Mouse (Mus musculus) midbrain, embryonic 13.5 days (tissue): ENCODE data around the gene Rbm46. TPM values are rescaled to one million over a fixed set of nuclear protein-coding genes. Genes with fewer than 3 reads are reported as not detected.
A peak's percentile ranks its signal among the peaks of the same experiment; 100 is the strongest.

Source experiments
- ATAC-seq: fragments of 200-750 bp; cut with Nextera tagmentation; 2 replicates; pipeline ENCODE4 v1.8.0; 2017; ENCODE audit warnings: mild to moderate bottlenecking, moderate TSS enrichment, moderate library complexity
- H3K27ac ChIP-seq: fragments of 300-500 bp; sonication (generic); 2 replicates; pipeline ENCODE4 v1.5.1; 2015; ENCODE audit warnings: inconsistent platforms, mild to moderate bottlenecking, moderate library complexity
- H3K27me3 ChIP-seq: fragments of 300-500 bp; sonication (generic); 2 replicates; pipeline ENCODE4 v1.6.1; 2015; ENCODE audit warnings: mild to moderate bottlenecking, inconsistent platforms
- H3K36me3 ChIP-seq: fragments of 300-500 bp; sonication (generic); 2 replicates; pipeline ENCODE4 v1.6.1; 2015; ENCODE audit warnings: mild to moderate bottlenecking, inconsistent platforms
- H3K4me1 ChIP-seq: fragments of 300-500 bp; sonication (generic); replicated peaks from 2 replicates; pipeline ENCODE4 v1.6.1; 2015; ENCODE audit warnings: inconsistent platforms
- H3K4me2 ChIP-seq: fragments of 300-500 bp; sonication (generic); replicated peaks from 2 replicates; pipeline ENCODE4 v1.6.1; 2015; ENCODE audit warnings: moderate library complexity, mild to moderate bottlenecking, inconsistent platforms
- H3K4me3 ChIP-seq: fragments of 300-500 bp; sonication (generic); replicated peaks from 2 replicates; pipeline ENCODE4 v1.5.1; 2015; ENCODE audit warnings: mild to moderate bottlenecking, inconsistent platforms
- H3K9ac ChIP-seq: fragments of 300-500 bp; sonication (generic); replicated peaks from 2 replicates; pipeline ENCODE4 v1.6.1; 2015; ENCODE audit warnings: mild to moderate bottlenecking, inconsistent platforms
- H3K9me3 ChIP-seq: fragments of 300-500 bp; sonication (generic); 2 replicates; pipeline ENCODE4 v1.6.1; 2016; ENCODE audit warnings: mild to moderate bottlenecking, inconsistent platforms
- WGBS: fragments of 180-500 bp; shearing (Covaris S2); methylation state at CpG from one replicate; pipeline ENCODE4 v1.1.7; 2015; 5-methylcytosine and 5-hydroxymethylcytosine counted together
- polyA plus RNA-seq: library from polyadenylated mRNA; unstranded; fragments of >200 nt; fragmentation: Nextera tagmentation; extraction: Ambion mirVana; gene quantifications from 2 replicates; pipeline ENCODE4 v1.2.1, GENCODE M21; 2015

Rbm46 gene
- 1.3 and 1.8 TPM in 2 replicates for polyA plus RNA-seq

DNA sequence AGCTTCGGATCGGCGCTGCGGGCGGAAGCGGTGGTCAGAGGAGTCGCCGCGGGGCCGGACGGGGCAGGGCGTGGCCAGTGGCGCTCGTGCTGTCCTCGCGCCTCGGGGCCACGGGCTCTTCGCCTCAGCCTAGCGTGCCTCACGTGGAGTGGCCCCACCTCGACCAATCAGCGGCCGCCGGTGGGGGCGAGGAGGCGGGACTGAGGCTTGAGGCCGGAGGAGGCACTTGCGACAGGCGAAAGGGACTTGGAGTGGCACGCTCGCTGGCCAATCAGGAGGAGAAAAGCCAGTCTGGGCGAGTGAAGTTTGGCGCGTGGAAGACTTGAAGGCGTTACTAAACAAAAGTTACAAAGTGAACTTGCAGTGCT, at the start of gene Rbm46:
Gene Rbm46, minus strand, starts transcription at position 112 of the 368 bp plus-strand sequence.
- Histone ChIP-seq H3K9ac (0 out of 2 replicates have a peak within 1 kb of the TSS, but pooled peaks have one; percentile 14), H3K36me3 (no peaks in the 10 kb centered on the region), H3K27me3 (peaks cover 31% of the 10 kb centered on the region), H3K27ac (no peak within 1 kb of the TSS), H3K4me3 (peak within 1 kb of the TSS; percentile 41), H3K4me1 (peaks cover 8% of the 10 kb centered on the region), H3K4me2 (peak within 1 kb of the TSS; percentile 54), H3K9me3 (no peaks in the 10 kb centered on the region)
- peak; percentile 96 for ATAC-seq
- 28% methylated on average over 33 of the region's 36 CpGs for WGBS

DNA sequence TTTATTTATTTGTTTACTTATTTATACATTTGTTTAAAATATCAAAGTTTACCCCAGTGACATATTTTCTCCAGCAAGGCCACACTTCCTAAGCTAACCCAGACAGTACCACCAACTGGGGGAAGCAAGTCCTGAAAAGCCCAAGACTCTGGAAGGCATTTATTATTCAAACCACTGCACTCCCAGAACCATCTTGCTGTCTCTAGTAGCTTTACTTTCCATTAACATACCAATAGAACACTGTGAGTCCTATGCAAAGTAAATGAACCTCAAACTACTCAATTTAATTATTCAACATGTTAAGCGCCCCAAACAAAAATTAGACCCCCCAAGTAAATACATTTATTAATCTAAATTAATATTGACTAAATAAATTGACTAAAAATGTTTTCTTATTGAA, 39.3 kb upstream of the Rbm46 start:
- Histone ChIP-seq H3K9me3 (no peaks in the 10 kb centered on the region), H3K4me1 (no peaks in the 10 kb centered on the region), H3K4me2 (no peak overlapping the region), H3K36me3 (no peaks in the 10 kb centered on the region), H3K4me3 (no peak overlapping the region), H3K9ac (no peak overlapping the region), H3K27ac (no peak overlapping the region), H3K27me3 (no peaks in the 10 kb centered on the region)
- WGBS = 14% methylated on average over 1 of the region's 1 CpGs
- ATAC-seq = no peak

DNA sequence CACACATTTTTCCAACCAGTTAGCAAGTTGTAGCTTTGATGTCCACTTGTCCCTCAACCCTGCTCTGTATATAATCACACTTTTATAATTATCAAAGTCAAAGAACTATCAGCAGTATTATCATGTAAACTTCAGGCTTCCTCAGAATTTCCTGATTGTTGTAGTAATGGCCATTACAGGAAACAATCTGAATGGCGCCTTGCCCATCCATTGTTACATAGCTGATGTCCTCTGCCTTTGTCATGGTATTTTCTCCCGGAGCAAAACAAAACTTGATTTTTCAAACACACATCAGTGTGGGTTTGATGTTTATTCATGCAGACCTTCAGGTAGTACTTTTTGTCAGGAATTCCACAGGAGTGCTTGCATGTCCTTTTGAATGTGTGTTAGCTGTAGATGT, 32.4 kb upstream of the Rbm46 start:
- Histone ChIP-seq H3K27me3 (peaks cover 17% of the 10 kb centered on the region), H3K36me3 (no peaks in the 10 kb centered on the region), H3K4me2 (no peak overlapping the region), H3K9me3 (no peaks in the 10 kb centered on the region), H3K27ac (no peak overlapping the region), H3K4me3 (no peak overlapping the region), H3K9ac (no peak overlapping the region), H3K4me1 (peaks cover 10% of the 10 kb centered on the region)
- ATAC-seq = no peak
- WGBS = 87% methylated on average over 2 of the region's 2 CpGs

DNA sequence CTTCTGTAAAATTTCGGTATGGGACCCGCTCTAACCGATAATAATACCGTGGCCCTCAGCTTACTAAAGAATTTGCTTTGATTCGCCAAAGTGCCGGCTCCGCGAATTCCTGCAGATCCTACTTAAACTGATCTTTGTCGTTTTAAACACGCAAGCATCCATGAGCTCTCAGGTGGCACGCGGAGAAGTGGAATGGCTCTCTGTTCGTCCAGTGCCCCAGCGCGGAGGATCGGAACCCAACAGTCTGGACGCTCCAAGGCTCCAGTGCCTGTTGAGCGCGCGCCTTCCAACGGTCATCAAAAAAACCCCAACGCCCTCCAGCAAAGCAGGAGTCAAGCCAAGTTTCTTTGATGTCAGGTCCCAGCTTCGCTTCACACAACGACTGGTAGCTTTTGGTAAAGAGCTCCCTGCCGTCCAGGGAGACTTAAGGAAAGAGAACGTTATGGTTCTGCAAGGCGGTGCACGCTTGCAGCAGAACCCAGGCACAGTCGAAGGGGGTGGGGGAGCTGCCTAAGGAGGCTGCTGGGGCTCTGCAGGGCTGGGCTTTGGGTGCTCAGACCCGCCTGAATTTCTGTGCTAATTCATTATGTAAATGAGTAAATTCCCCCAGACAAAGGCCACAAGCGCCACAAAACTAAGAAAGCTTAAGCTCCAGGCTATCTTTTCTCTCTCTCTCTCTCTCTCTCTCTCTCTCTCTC, 28.1 kb upstream of the Rbm46 start:
- H3K27me3 ChIP-seq = peaks cover 31% of the 10 kb centered on the region
- peak; percentile 79 for ATAC-seq
- no peaks in the 10 kb centered on the region for H3K36me3 ChIP-seq
- peaks cover 13% of the 10 kb centered on the region for H3K4me1 ChIP-seq
- H3K4me2 ChIP-seq = peak overlapping the region; percentile 97
- WGBS = under 1% methylated on average over 31 of the region's 31 CpGs
- H3K9ac ChIP-seq = peak overlapping the region; percentile 63
- H3K4me3 ChIP-seq = peak overlapping the region; percentile 57
- no peak overlapping the region for H3K27ac ChIP-seq
- no peaks in the 10 kb centered on the region for H3K9me3 ChIP-seq

DNA sequence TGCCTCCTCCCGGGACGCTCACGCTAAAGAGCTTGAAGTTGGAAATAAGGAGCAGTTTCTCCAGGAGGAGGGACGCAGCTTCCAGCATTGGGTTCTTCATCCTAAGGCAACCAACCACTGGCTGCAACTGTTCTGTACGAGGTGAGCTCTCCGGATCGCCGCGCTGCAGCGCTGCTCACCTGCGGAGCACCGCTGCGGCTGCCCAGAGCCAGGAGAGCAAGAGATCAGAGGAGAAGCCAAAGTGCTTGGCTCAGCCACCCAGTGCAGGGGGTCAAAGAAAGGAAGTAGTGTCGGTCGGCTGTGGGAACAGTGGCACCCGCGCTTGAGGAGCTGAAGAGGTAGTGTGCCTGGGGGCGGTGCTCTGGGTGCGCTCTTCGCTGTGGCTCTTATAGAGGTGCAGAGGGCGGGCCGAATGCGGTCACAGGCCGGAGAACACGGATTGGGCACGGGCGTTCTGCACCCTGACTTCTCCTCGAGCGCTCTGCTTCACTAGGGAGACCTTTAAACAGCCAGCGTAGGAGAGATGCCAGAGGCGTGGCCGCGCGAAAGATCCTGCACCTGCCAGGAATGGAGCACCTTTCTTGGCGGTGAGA, 27.4 kb upstream of the Rbm46 start, which contains the start of gene Lrat:
Gene Lrat, minus strand, starts transcription at position 361 of the 593 bp plus-strand sequence.
- peak within 1 kb of the TSS; percentile 97 for H3K4me2 ChIP-seq
- H3K9ac ChIP-seq = peak within 1 kb of the TSS; percentile 63
- H3K27me3 ChIP-seq = peaks cover 31% of the 10 kb centered on the region
- H3K4me3 ChIP-seq = peak within 1 kb of the TSS; percentile 57
- H3K36me3 ChIP-seq = no peaks in the 10 kb centered on the region
- under 1% methylated on average over 35 of the region's 35 CpGs for WGBS
- H3K27ac ChIP-seq = no peak within 1 kb of the TSS
- H3K4me1 ChIP-seq = peaks cover 13% of the 10 kb centered on the region
- ATAC-seq = peak; percentile 75
- no peaks in the 10 kb centered on the region for H3K9me3 ChIP-seq

DNA sequence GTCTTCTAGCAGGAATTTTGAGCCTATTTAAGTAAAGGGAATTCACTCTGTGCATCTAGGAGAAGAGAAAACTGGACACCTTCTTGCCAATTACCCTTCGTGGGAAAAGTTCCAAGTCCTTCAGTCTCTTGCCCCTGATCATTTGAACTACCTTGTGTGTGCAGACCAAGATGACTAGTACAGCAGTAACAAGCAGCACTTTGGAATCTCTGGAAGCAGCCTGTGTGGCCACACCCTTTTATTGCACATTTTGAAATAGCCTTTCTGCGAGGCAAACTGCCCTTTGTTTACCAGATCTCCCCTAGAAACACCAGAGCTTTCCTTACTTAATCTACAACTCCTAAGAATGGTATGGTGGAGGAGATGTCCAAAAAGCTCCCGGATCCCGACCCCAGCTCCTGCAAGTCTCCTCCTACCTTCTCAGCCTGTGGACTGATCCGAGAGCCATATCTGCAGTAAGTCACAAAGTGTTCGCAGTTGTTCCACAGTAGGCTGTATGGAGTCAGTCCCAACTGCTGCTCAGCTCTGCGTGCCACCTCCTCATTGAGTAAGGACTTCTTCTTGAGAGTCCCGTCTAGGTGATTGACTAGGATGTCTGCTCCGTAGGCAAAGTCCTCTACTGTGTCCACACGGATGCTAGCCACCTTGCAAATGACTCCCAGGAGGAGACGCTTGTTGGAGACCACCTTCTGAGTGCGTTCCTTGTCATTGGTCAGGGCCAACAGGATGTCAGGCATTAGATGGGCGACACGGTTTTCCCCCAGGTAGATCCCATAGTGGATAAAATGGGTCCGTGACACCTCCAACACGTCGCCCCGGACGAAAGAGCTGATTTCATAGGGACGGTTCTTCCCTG, 26.7 kb upstream of the Rbm46 start:
- peaks cover 13% of the 10 kb centered on the region for H3K4me1 ChIP-seq
- peak overlapping the region; percentile 97 for H3K4me2 ChIP-seq
- ATAC-seq = peak; percentile 10; the same call in 1 of the 2 replicates
- peak overlapping the region; percentile 57 for H3K4me3 ChIP-seq
- no peaks in the 10 kb centered on the region for H3K9me3 ChIP-seq
- H3K9ac ChIP-seq = peak overlapping the region; percentile 63
- H3K27ac ChIP-seq = no peak overlapping the region
- peaks cover 31% of the 10 kb centered on the region for H3K27me3 ChIP-seq
- 25% methylated on average over 20 of the region's 20 CpGs for whole genome bisulfite sequencing
- H3K36me3 ChIP-seq = no peaks in the 10 kb centered on the region

DNA sequence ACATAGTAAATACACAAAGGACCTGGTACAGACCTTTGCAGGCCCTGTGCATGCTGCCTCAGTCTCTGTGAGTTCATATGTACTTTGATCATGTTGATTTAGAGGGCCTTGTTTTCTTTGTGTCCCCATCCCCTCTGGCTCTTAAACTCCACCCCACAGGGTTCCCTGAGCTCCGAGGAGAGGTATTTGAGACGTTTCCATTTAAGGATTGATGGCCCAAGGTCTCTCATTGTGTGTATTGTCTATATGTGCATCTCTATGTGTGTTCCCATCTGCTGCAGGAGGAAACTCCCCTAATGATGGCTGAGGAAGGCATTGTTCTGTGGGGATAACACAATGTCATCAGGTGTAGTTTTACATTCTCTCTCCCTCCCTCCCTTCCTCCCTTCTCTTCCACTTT, 12.6 kb upstream of the Rbm46 start:
- no peak overlapping the region for H3K4me2 ChIP-seq
- 18% methylated on average over 2 of the region's 2 CpGs for WGBS
- no peak overlapping the region for H3K9ac ChIP-seq
- no peak for ATAC-seq
- H3K4me3 ChIP-seq = no peak overlapping the region
- H3K27me3 ChIP-seq = no peaks in the 10 kb centered on the region
- H3K9me3 ChIP-seq = no peaks in the 10 kb centered on the region
- no peaks in the 10 kb centered on the region for H3K36me3 ChIP-seq
- H3K27ac ChIP-seq = no peak overlapping the region
- no peaks in the 10 kb centered on the region for H3K4me1 ChIP-seq

DNA sequence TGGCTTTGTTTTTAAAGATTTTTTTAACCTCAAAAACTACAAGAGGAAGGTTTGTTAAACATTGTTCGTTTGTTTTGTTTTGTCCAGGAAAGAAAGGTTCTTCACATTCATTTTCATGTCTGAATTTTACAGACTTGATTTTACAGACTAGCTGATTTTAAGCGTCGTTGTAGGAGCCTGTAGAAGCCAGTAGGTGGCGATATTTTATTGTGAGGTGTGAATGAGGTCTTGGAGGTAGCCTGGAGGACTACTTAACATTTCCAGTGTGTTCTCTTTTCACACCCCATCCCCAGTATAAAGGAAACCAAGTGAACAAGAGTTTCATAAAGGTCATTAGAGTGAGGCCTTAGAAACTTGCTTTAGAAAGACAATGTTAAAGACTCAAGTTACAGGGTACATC, 975 bp upstream of the Rbm46 start:
- Histone ChIP-seq H3K27ac (no peak overlapping the region), H3K4me2 (no peak overlapping the region), H3K9ac (no peak overlapping the region), H3K27me3 (peaks cover 31% of the 10 kb centered on the region), H3K9me3 (no peaks in the 10 kb centered on the region), H3K4me1 (peaks cover 8% of the 10 kb centered on the region), H3K4me3 (no peak overlapping the region), H3K36me3 (no peaks in the 10 kb centered on the region)
- no peak for ATAC-seq
- 3% methylated on average over 4 of the region's 4 CpGs for WGBS

DNA sequence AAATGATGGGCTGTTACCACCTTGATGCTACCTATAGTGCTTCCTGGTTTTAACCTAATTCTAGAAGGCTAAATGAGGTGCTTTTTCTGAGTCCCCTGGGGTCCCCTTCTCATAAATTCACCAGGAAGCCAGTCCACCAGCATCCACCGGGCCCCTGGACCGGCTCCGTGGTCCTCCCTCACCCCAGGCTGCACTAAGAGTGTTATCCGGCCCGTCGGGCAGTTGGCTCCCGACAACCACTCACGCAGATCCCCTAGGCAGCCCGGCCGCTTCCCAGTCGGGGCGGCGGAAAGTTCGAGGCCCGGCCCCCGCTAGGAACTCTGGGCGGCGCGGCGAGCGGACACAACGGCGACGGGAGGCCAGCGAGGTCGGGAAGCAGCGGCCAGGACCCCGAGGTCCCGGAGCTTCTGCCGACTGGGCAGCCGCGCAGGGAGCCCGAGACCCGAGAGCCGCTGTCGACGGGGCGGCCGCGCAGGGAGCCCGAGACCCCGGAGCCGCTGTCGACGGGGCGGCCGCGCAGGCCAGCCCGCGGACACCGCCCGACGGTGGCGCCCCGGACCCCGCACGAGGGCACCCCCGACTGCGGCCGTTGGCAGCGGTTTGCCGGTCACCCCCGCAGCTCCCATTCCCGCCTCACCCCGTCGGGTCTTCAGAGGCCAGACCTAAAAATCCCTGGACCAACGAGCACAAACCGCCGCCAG, 462 bp downstream of the Rbm46 start:
- 23% methylated on average over 69 of the region's 69 CpGs for WGBS
- Histone ChIP-seq H3K36me3 (no peaks in the 10 kb centered on the region), H3K4me3 (peak overlapping the region; percentile 41), H3K9ac (0 out of 2 replicates have a peak overlapping the region, but pooled peaks have one; percentile 14), H3K27me3 (peaks cover 31% of the 10 kb centered on the region), H3K4me2 (peak overlapping the region; percentile 54), H3K27ac (no peak overlapping the region), H3K9me3 (no peaks in the 10 kb centered on the region), H3K4me1 (peaks cover 8% of the 10 kb centered on the region)
- peak; percentile 76 for ATAC-seq

DNA sequence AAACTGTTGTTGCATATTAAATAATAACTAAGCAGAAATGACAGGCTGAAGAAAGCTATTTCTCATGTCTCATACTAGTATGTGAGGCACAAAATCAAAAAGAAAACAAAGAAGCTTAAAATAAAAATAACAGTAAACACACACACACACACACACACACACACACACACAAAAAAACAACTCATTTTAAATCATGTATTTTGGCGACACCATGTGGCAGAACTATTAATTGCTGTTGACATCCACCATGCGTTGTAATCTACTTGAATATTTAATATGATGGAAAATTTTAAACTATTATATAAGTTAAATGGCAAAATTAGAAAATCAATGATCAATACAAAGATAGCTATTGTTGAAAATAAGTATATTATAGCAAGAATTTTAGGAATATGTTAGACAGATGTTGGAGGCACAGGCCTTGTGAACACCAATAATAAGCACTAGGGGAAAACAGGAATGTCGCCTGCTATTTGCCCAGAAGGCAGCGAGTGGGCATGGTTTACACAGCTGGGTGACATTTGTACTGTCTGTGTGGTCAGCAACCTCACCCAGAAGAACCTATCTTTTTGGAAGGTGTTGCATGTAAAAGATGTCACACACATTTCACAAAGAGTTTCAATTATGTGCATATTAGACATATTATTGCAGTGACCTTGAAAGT, 18.7 kb downstream of the Rbm46 start:
- ATAC-seq = 0 out of 2 replicates have a peak, but pooled peaks have one; percentile 30
- Histone ChIP-seq H3K9ac (no peak overlapping the region), H3K36me3 (no peaks in the 10 kb centered on the region), H3K4me1 (no peaks in the 10 kb centered on the region), H3K27ac (no peak overlapping the region), H3K4me3 (no peak overlapping the region), H3K4me2 (no peak overlapping the region), H3K9me3 (no peaks in the 10 kb centered on the region), H3K27me3 (no peaks in the 10 kb centered on the region)
- 22% methylated on average over 4 of the region's 4 CpGs for WGBS

DNA sequence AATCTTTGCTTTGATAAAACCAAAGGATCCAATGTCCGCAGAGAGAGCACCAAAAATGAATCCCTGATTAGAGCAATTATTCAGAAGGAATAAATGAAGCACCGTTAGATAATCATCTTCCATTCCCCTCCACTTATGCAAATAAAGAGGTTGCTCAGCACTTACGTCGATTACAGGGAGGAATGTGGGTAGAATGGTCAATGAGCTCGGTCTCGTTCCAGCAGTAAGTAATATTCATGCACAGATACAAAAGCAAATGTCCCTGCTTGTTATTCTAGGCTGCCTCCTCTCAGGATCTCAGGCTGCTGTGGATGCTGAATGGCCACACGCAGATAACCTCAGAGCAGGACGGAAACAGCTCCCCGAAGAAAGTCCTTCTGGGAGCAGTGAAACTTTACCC, 51.1 kb downstream of the Rbm46 start:
- Histone ChIP-seq H3K4me3 (no peak overlapping the region), H3K9me3 (no peaks in the 10 kb centered on the region), H3K9ac (no peak overlapping the region), H3K36me3 (no peaks in the 10 kb centered on the region), H3K27me3 (no peaks in the 10 kb centered on the region), H3K4me1 (no peaks in the 10 kb centered on the region), H3K4me2 (no peak overlapping the region), H3K27ac (no peak overlapping the region)
- 64% methylated on average over 9 of the region's 9 CpGs for WGBS
- no peak; the same call in 1 of the 2 replicates for ATAC-seq
